Mouse (Mus musculus) hindbrain, embryonic 10.5 days (tissue): Measurements from ENCODE around the gene Lsm10. TPM values are rescaled to one million over a fixed set of nuclear protein-coding genes. Genes with fewer than 3 reads are reported as not detected.
"Not testable (repeated sequence)": the region's sequence is repeated elsewhere in the genome, so short reads cannot be mapped to it uniquely, and the experiment has no call there.

Experiments used
- DNase-seq: peaks from one replicate; pipeline ENCODE4 v3.0.0-alpha.2; 2017; ENCODE audit warnings: low spot score
- H3K27ac ChIP-seq: fragments of 300-500 bp; sonication (generic); 2 replicates; pipeline ENCODE4 v1.5.1; 2016; ENCODE audit warnings: mild to moderate bottlenecking, moderate library complexity
- H3K27me3 ChIP-seq: fragments of 300-500 bp; sonication (generic); 2 replicates; pipeline ENCODE4 v1.6.1; 2016; ENCODE audit warnings: mild to moderate bottlenecking; ENCODE audit not compliant: poor library complexity, insufficient read depth, severe bottlenecking
- H3K36me3 ChIP-seq: fragments of 300-500 bp; sonication (generic); 2 replicates; pipeline ENCODE4 v1.6.1; 2016; ENCODE audit warnings: mild to moderate bottlenecking, moderate library complexity
- H3K4me1 ChIP-seq: fragments of 300-500 bp; sonication (generic); replicated peaks from 2 replicates; pipeline ENCODE4 v1.6.1; 2016; ENCODE audit warnings: mild to moderate bottlenecking
- H3K4me3 ChIP-seq: fragments of 300-500 bp; sonication (generic); 2 replicates; pipeline ENCODE4 v1.5.1; 2016; ENCODE audit warnings: mild to moderate bottlenecking, moderate library complexity
- H3K9me3 ChIP-seq: fragments of 300-500 bp; sonication (generic); 2 replicates; pipeline ENCODE4 v1.6.1; 2016; ENCODE audit warnings: mild to moderate bottlenecking, moderate library complexity
- WGBS: fragments of 180-500 bp; shearing (Covaris S2); methylation state at CpG from one replicate; pipeline ENCODE4 v1.1.7; 2016; 5-methylcytosine and 5-hydroxymethylcytosine counted together
- polyA plus RNA-seq: library from polyadenylated mRNA; unstranded; fragments of >200 nt; fragmentation: Nextera tagmentation; extraction: Ambion mirVana; gene quantifications from 2 replicates; pipeline ENCODE4 v1.2.1, GENCODE M21; 2016

Lsm10 gene
- polyA plus RNA-seq, 1 experiment from 2014 or later, result 46.8 TPM

DNA sequence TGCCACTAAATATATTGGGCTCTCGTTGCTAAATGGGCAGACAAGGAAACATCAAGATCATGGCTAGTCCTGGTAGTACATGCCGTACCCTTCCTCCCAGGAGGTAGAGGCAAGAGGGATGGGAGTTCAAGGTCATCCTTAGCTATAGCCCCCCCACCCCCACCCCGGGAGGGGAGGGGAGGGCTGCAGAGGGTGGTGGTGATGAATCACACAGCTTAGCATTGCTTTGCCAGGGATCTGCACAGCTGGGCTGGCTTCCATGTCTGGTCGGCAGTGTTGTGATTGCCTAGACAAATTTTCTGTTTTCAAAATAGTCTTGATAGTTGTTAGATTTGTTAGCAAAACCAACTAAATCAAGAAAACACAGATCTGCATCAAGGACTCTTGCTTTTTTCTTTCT, 17.2 kb upstream of the Lsm10 start:
- H3K27ac ChIP-seq, result no peak overlapping the region
- 87% methylated on average over 4 of the region's 4 CpGs for WGBS
- DNase-seq, result no peak
- H3K9me3 ChIP-seq, result no peaks in the 10 kb centered on the region
- H3K4me1 ChIP-seq, result no peaks in the 10 kb centered on the region
- H3K27me3 ChIP-seq, result no peaks in the 10 kb centered on the region
- no peak overlapping the region for H3K4me3 ChIP-seq
- peaks cover 55% of the 10 kb centered on the region for H3K36me3 ChIP-seq

DNA sequence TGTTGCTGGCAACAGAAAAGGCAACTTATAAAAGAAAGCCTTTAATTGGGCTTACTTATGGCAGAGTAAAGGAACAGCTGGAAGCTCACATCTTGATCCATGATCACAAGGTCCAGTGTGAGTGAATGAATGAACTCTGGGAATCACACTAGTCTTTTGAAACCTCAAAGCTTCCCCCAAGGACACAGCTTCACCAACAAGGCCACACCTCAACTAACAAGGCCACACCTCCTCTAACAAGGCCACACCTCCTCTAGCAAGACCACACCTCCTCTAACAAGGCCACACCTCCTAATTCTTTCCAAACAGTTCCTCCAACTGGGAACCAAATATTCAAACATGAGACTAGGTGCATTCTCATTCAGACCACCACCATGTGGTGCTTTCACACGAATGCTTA, 14.8 kb upstream of the Lsm10 start:
- WGBS, result 92% methylated on average over 1 of the region's 1 CpGs
- Histone ChIP-seq H3K36me3 (peaks cover 42% of the 10 kb centered on the region), H3K4me1 (0 out of 2 replicates have a peak, but pooled peaks cover 3% of the 10 kb centered on the region)

GRCm38 (mm10) chr4:126083021-126083420, 13.4 kb upstream of the Lsm10 start:
- no peak for DNase-seq
- Histone ChIP-seq H3K36me3 (peaks cover 39% of the 10 kb centered on the region), H3K27ac (no peak overlapping the region), H3K27me3 (no peaks in the 10 kb centered on the region), H3K9me3 (no peaks in the 10 kb centered on the region), H3K4me1 (0 out of 2 replicates have a peak, but pooled peaks cover 3% of the 10 kb centered on the region), H3K4me3 (no peak overlapping the region)
- 93% methylated on average over 9 of the region's 9 CpGs for WGBS

More for the DNA sequence above, 14.8 kb upstream of the Lsm10 start:
- H3K27ac ChIP-seq, result no peak overlapping the region
- H3K4me3 ChIP-seq, result no peak overlapping the region
- no peaks in the 10 kb centered on the region for H3K9me3 ChIP-seq
- DNase-seq, result no peak
- H3K27me3 ChIP-seq, result no peaks in the 10 kb centered on the region

- H3K9me3 ChIP-seq, result no peaks in the 10 kb centered on the region
- no peak overlapping the region for H3K27ac ChIP-seq
- WGBS, result 74% methylated on average over 8 of the region's 8 CpGs
- DNase-seq, result no peak
- H3K27me3 ChIP-seq, result no peaks in the 10 kb centered on the region
- H3K4me1 ChIP-seq, result 0 out of 2 replicates have a peak, but pooled peaks cover 3% of the 10 kb centered on the region
- H3K4me3 ChIP-seq, result no peak overlapping the region
- H3K36me3 ChIP-seq, result peaks cover 45% of the 10 kb centered on the region
These were observed 12.0 kb upstream of the Lsm10 start for GRCm38 (mm10) chr4:126084382-126084781.

- 34% methylated on average over 7 of the region's 7 CpGs for WGBS
- H3K27me3 ChIP-seq, result no peaks in the 10 kb centered on the region
- no peak overlapping the region for H3K4me3 ChIP-seq
- no peaks in the 10 kb centered on the region for H3K9me3 ChIP-seq
- peak; percentile 85 for DNase-seq
- H3K27ac ChIP-seq, result no peak overlapping the region
- 0 out of 2 replicates have a peak, but pooled peaks cover 6% of the 10 kb centered on the region for H3K4me1 ChIP-seq
- H3K36me3 ChIP-seq, result peaks cover 37% of the 10 kb centered on the region
These were observed 10.3 kb upstream of the Lsm10 start for GRCm38 (mm10) chr4:126085996-126086576.

DNA sequence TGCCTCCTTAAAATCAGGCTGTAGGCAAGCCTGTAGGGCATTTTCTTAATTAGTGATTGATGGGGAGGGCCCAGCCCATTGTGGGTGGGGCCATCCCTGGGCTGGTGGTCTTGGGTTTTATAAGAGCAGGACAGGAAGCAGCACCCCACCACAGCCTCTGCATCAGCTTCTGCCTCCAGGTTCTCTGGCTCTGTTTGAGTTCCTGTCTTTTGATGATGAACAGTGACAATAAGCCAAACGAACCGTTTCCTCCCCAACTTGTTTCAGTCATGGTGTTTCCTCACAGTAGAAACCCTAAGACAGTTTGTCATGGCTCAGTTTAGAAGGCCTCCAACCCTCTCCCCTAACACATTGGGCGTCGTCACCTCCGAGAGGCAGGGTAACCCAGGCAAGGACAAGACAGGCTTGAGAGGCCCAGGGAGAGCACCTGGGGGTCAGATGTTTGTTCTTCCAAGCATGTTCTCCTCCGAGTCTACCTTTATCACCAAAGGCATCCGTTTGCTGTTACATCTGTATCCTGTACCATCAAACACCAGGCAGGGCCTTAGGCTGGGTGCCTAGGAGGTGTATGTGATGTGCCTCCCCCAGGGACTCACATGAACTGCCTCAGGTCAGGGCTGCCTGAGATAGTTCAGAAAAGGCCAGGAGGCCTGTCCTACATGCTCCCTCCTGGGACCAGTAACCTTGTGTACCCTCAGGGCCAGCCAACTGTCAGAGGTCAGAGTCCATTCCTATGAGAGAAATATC, 6.1 kb upstream of the Lsm10 start:
- no peaks in the 10 kb centered on the region for H3K9me3 ChIP-seq
- 0 out of 2 replicates have a peak, but pooled peaks cover 6% of the 10 kb centered on the region for H3K4me1 ChIP-seq
- 80% methylated on average over 7 of the region's 7 CpGs for WGBS
- H3K36me3 ChIP-seq, result peaks cover 8% of the 10 kb centered on the region; the same call in 1 of the 2 replicates
- no peak overlapping the region for H3K4me3 ChIP-seq
- H3K27me3 ChIP-seq, result no peaks in the 10 kb centered on the region
- no peak overlapping the region for H3K27ac ChIP-seq
- DNase-seq, result no peak

DNA sequence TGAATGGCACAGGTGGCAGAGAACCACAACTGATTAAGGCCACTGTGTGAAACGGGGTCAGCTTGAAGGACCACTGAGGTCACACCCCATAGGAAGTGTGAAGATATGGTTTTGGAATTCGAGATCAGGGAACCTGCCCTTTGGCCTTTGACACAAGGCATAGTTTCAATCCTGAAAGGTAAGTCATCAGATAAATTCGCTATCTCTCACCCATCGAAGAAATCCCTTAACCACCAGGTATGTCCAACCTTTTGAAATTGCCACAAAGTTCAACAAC, 5.6 kb upstream of the Lsm10 start:
- no peaks in the 10 kb centered on the region for H3K9me3 ChIP-seq
- no peak overlapping the region for H3K27ac ChIP-seq
- H3K36me3 ChIP-seq, result peaks cover 8% of the 10 kb centered on the region; the same call in 1 of the 2 replicates
- H3K27me3 ChIP-seq, result no peaks in the 10 kb centered on the region
- WGBS, result 87% methylated on average over 4 of the region's 4 CpGs
- H3K4me3 ChIP-seq, result no peak overlapping the region
- no peak for DNase-seq
- 0 out of 2 replicates have a peak, but pooled peaks cover 6% of the 10 kb centered on the region for H3K4me1 ChIP-seq

GRCm38 (mm10) chr4:126091873-126092272, 4.5 kb upstream of the Lsm10 start:
- Histone ChIP-seq H3K9me3 (no peaks in the 10 kb centered on the region), H3K36me3 (peaks cover 8% of the 10 kb centered on the region; the same call in 1 of the 2 replicates), H3K27me3 (no peaks in the 10 kb centered on the region), H3K27ac (no peak overlapping the region), H3K4me1 (peaks cover 8% of the 10 kb centered on the region), H3K4me3 (no peak overlapping the region)
- WGBS, result 83% methylated on average over 8 of the region's 8 CpGs
- DNase-seq, result no peak

DNA sequence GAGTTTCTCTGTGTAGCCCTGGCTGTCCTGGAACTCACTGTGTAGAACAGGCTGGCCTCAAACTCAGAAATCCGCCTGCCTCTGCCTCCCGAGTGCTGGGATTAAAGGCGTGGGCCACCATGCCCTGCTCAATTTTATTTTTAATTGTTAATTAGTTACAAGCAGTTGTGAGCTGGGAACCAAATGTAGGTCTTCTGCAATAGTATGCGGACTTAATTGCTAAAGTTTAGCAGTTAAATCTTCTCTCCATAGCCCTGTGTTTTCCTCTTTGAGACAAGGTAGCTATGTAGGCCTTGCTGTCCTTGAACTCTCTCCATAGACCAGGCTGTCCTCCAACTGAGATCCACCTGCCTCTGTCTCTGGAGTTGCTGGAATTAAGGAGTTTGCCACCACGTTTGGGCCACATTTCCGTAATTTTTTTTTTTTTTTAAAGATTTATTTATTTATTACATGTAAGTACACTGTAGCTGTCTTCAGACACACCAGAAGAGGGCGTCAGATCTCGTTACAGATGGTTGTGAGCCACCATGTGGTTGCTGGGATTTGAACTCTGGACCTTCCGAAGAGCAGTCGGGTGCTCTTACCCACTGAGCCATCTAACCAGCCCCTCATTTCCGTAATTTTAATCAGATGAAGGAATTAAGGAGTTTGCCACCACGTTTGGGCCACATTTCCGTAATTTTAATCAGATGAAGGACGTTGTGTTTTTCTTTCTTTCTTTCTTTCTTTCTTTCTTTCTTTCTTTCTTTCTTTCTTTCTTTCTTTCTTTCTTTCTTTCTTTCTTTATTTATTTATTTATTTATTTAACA, 597 bp upstream of the Lsm10 start:
- Histone ChIP-seq H3K4me3 (peak overlapping the region; percentile 71), H3K27ac (peak overlapping the region; percentile 90), H3K4me1 (peaks cover 24% of the 10 kb centered on the region), H3K36me3 (peaks cover 17% of the 10 kb centered on the region)
- 59% methylated on average over 14 of the region's 14 CpGs for WGBS
- not testable (repeated sequence) for H3K27me3 ChIP-seq, DNase-seq, H3K9me3 ChIP-seq

DNA sequence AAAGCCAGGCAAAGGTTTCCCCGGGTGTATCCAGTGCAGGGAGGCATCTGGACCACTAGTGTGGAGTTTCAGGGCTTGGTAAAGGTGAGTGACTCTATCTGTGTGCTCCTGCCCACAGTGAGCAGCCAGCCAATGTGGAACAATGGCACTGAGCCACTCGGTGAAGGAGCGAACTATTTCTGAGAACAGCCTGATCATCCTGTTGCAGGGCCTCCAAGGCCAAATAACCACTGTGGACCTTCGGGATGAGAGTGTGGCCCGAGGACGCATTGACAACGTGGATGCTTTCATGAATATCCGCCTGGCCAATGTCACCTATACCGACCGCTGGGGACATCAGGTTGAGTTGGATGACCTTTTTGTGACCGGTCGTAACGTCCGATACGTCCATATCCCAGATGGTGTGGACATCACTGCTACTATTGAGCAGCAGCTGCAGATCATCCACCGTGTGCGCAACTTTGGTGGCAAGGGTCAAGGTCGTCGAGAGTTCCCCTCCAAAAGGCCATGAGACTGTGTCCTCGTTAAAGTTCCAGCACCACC, 1.4 kb downstream of the Lsm10 start:
- peak overlapping the region; percentile 71; the same call in 1 of the 2 replicates for H3K4me3 ChIP-seq
- no peaks in the 10 kb centered on the region for H3K9me3 ChIP-seq
- H3K4me1 ChIP-seq, result peaks cover 33% of the 10 kb centered on the region
- H3K27ac ChIP-seq, result no peak overlapping the region
- H3K27me3 ChIP-seq, result no peaks in the 10 kb centered on the region
- 93% methylated on average over 20 of the region's 20 CpGs for WGBS
- no peak for DNase-seq
- peaks cover 17% of the 10 kb centered on the region for H3K36me3 ChIP-seq

DNA sequence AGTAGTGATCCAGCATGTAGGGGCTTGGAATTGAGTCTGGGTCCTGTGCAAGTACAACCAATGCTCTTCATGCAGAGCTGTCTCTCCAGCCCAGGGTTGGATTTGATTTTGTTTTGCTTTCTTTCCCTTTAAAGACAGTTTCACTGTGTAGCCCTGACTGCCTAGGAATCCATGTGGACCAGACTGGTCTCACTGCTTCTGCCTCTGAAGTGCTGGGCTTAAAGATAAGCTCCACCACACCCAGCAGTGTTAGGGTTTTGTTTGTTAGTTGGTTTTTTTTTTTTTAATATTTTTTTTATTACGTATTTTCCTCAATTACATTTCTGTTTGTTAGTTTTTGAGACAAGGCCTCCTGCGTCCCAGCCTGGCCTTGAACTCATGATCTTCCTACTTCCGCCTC, 2.9 kb downstream of the Lsm10 start:
- Histone ChIP-seq H3K36me3 (peaks cover 17% of the 10 kb centered on the region), H3K4me1 (peaks cover 44% of the 10 kb centered on the region), H3K9me3 (no peaks in the 10 kb centered on the region), H3K4me3 (no peak overlapping the region), H3K27ac (no peak overlapping the region), H3K27me3 (no peaks in the 10 kb centered on the region)
- no peak for DNase-seq
- WGBS, result 92% methylated on average over 3 of the region's 3 CpGs

GRCm38 (mm10) chr4:126100764-126101163, 4.3 kb downstream of the Lsm10 start:
- Histone ChIP-seq H3K27me3 (no peaks in the 10 kb centered on the region), H3K36me3 (peaks cover 17% of the 10 kb centered on the region), H3K4me1 (peaks cover 58% of the 10 kb centered on the region), H3K4me3 (no peak overlapping the region), H3K9me3 (no peaks in the 10 kb centered on the region), H3K27ac (no peak overlapping the region)
- 88% methylated on average over 3 of the region's 3 CpGs for WGBS
- no peak for DNase-seq
